27 mouse cellular contexts compared by ENCODE assay signal in genomic region chr13:31122689-31123088, GRCm38 (mm10).
DNase-seq lines count a peak whose midpoint lies in the region; ATAC-seq and TF ChIP-seq lines count a peak whose summit lies in the region.
"Had no signal": no experiment of that assay in that cellular context is flagged by ENCODE, and none has a peak within 500 bp of the region (broad histone marks: within the 10 kb centered on the region; RNA-seq: fewer than 3 reads in every experiment).

No protein-coding gene starts in this region.

- no peaks in the 10 kb centered on the region for H3K4me1 ChIP-seq in lung, embryonic 14.5 days (ENCODE audit: insufficient read depth)
- no peaks in the 10 kb centered on the region for H3K4me1 ChIP-seq in lung, postnatal 0 days (ENCODE audit: insufficient read depth, low read depth, low read length)
- no peaks in the 10 kb centered on the region for H3K4me1 ChIP-seq in forebrain, embryonic 16.5 days (replicated peaks; ENCODE audit: control insufficient read depth, insufficient read depth, low read length)
- H3K4me1 ChIP-seq: embryonic facial prominence, embryonic 13.5 days; forebrain, embryonic 10.5 days; forebrain, embryonic 13.5 days; heart, embryonic 12.5 days; heart, embryonic 15.5 days had no signal

- WGBS in lung, embryonic 14.5 days: 37% methylated on average over 2 of the region's 2 CpGs
- WGBS in lung, postnatal 0 days: 33% methylated on average over 2 of the region's 2 CpGs
- WGBS in forebrain, embryonic 16.5 days: 72% methylated on average over 2 of the region's 2 CpGs

- H3K27me3 ChIP-seq in lung, embryonic 14.5 days (ENCODE audit: insufficient read depth, low read length): no peaks in the 10 kb centered on the region
- no peaks in the 10 kb centered on the region for H3K27me3 ChIP-seq in lung, postnatal 0 days (replicated peaks; ENCODE audit: insufficient read depth, low read length)
- H3K27me3 ChIP-seq in forebrain, embryonic 16.5 days (replicated peaks; ENCODE audit: control insufficient read depth, insufficient read depth, low read length): no peaks in the 10 kb centered on the region
- H3K27me3 ChIP-seq: embryonic facial prominence, embryonic 13.5 days; forebrain, embryonic 13.5 days; heart, embryonic 12.5 days; heart, embryonic 15.5 days had no signal

- TF ChIP-seq EP300 in lung, postnatal 0 days (IDR thresholded peaks at IDR 0.05): no peak

- H3K9ac ChIP-seq in lung, embryonic 14.5 days: no peak overlapping the region
- no peak overlapping the region for H3K9ac ChIP-seq in lung, postnatal 0 days (replicated peaks; ENCODE audit: low read depth)
- H3K9ac ChIP-seq in forebrain, embryonic 16.5 days (replicated peaks; ENCODE audit: low read depth, low read length): no peak overlapping the region
- H3K9ac ChIP-seq: embryonic facial prominence, embryonic 13.5 days; forebrain, embryonic 13.5 days; heart, embryonic 12.5 days; heart, embryonic 15.5 days; hindbrain, embryonic 14.5 days had no signal

- TF ChIP-seq CTCF in lung, embryonic 14.5 days (IDR thresholded peaks at IDR 0.05; ENCODE audit: low read depth): no peak
- TF ChIP-seq CTCF in lung, postnatal 0 days (IDR thresholded peaks at IDR 0.05): no peak

- H3K4me3 ChIP-seq in lung, embryonic 14.5 days (ENCODE audit: low read depth, low read length): no peak overlapping the region
- no peak overlapping the region for H3K4me3 ChIP-seq in lung, postnatal 0 days (ENCODE audit: low read depth, low read length)
- H3K4me3 ChIP-seq in forebrain, embryonic 16.5 days (replicated peaks; ENCODE audit: low read length): no peak overlapping the region
- H3K4me3 ChIP-seq: embryonic facial prominence, embryonic 13.5 days; forebrain, embryonic 10.5 days; forebrain, embryonic 13.5 days; heart, embryonic 12.5 days; heart, embryonic 15.5 days had no signal

- no peak overlapping the region for H3K27ac ChIP-seq in lung, embryonic 14.5 days (ENCODE audit: low read depth)
- no peak overlapping the region for H3K27ac ChIP-seq in lung, postnatal 0 days (ENCODE audit: low read length)
- H3K27ac ChIP-seq in forebrain, embryonic 16.5 days (ENCODE audit: low read length): no peak overlapping the region
- H3K27ac ChIP-seq: embryonic facial prominence, embryonic 13.5 days; forebrain, embryonic 10.5 days; forebrain, embryonic 13.5 days; heart, embryonic 15.5 days; hindbrain, embryonic 14.5 days; hindbrain, postnatal 0 days had no signal

- no peak overlapping the region for H3K4me2 ChIP-seq in lung, embryonic 14.5 days
- no peak overlapping the region for H3K4me2 ChIP-seq in lung, postnatal 0 days (replicated peaks; ENCODE audit: low read depth, low read length)
- H3K4me2 ChIP-seq in forebrain, embryonic 16.5 days (ENCODE audit: low read length): no peak overlapping the region
- H3K4me2 ChIP-seq: embryonic facial prominence, embryonic 13.5 days; forebrain, embryonic 13.5 days; heart, embryonic 12.5 days; heart, embryonic 15.5 days; hindbrain, embryonic 14.5 days had no signal

- no peaks in the 10 kb centered on the region; the same call in 1 of the 2 replicates for H3K9me3 ChIP-seq in lung, embryonic 14.5 days (ENCODE audit: low read depth, low read length)
- no peaks in the 10 kb centered on the region for H3K9me3 ChIP-seq in lung, postnatal 0 days (ENCODE audit: low read length)
- no peaks in the 10 kb centered on the region for H3K9me3 ChIP-seq in forebrain, embryonic 16.5 days (ENCODE audit: control insufficient read depth, low read length)
- H3K9me3 ChIP-seq: embryonic facial prominence, embryonic 13.5 days; forebrain, embryonic 10.5 days; forebrain, embryonic 13.5 days; heart, embryonic 12.5 days; heart, embryonic 15.5 days had no signal

- peak; percentile 44; the same call in 1 of the 2 replicates for ATAC-seq in lung, embryonic 14.5 days (ENCODE audit: insufficient read depth)
- peak; percentile 11; the same call in 1 of the 2 replicates for ATAC-seq in lung, postnatal 0 days
- no peak for ATAC-seq in forebrain, embryonic 16.5 days
- ATAC-seq: CD4-positive, CD25-positive, alpha-beta regulatory T cell, adult 4 months; forebrain, embryonic 13.5 days; hindbrain, postnatal 0 days; inflammation-experienced regulatory T-cells, adult 6 months; Patski had no signal

- H3K36me3 ChIP-seq in lung, embryonic 14.5 days (ENCODE audit: insufficient read depth): no peaks in the 10 kb centered on the region
- no peaks in the 10 kb centered on the region for H3K36me3 ChIP-seq in lung, postnatal 0 days (ENCODE audit: insufficient read depth, low read length)
- H3K36me3 ChIP-seq in forebrain, embryonic 16.5 days (ENCODE audit: control insufficient read depth, insufficient read depth): no peaks in the 10 kb centered on the region
- H3K36me3 ChIP-seq: embryonic facial prominence, embryonic 13.5 days; forebrain, embryonic 10.5 days; heart, embryonic 12.5 days; heart, embryonic 15.5 days had no signal

- DNase-seq in lung, embryonic 14.5 days: peak; percentile 79
- DNase-seq in lung, postnatal 36 days: no peak
- peak; percentile 61 for DNase-seq in lung, postnatal 0 days (ENCODE audit: low spot score)
- no peak for DNase-seq in lung, postnatal 25 days (ENCODE audit: low spot score)
- DNase-seq in adipocyte (ENCODE audit: low spot score): peak; percentile 14
- DNase-seq in left cerebral cortex, adult 18-20 months (ENCODE audit: low spot score in 2 of 2): no peak
- DNase-seq: adrenal gland, adult 2 months; adrenal gland, postnatal 14 days; cerebellum, adult 11 months; cerebellum, adult 2 months; cerebellum, adult 9-11 months; cerebellum, postnatal 25 days; gastrocnemius, postnatal 25 days; heart, adult 18-20 months; heart, postnatal 10 days; heart, postnatal 36 days had no signal

Comparison
In these comparisons a context has a peak if more than half of its experiments do, and no peak if none do; other contexts are left out.
1. DNase-seq: peak in lung, embryonic 14.5 days (single experiment), lung, postnatal 0 days (single experiment) and adipocyte (single experiment); none in lung, postnatal 36 days (single experiment), lung, postnatal 25 days (single experiment) and left cerebral cortex, adult 18-20 months (0 of 2).